Mouse (Mus musculus): Measurements from ENCODE around the gene Tmem80. TPM values are rescaled to one million over a fixed set of nuclear protein-coding genes. Genes with fewer than 3 reads are reported as not detected.

Tmem80 gene
- total and polyA plus RNA-seq, 3 experiments: 7.4 to 9.9 (median 8.3) TPM

- Histone ChIP-seq H3K79me2 (replicated peaks; ENCODE audit: control insufficient read depth, extremely low read depth, insufficient read depth, poor library complexity, severe bottlenecking) (no peaks in the 10 kb centered on the region), H3K9me3 (replicated peaks; ENCODE audit: low read length) (peaks cover 5% of the 10 kb centered on the region), H3K27me3 (replicated peaks) (peaks cover 5% of the 10 kb centered on the region), H3K4me3 (replicated peaks in 1 of 3; ENCODE audit: low read depth in 2 of 3, low read length in 2 of 3, poor library complexity in 1 of 3) (no peak overlapping the region), H3K9ac (ENCODE audit: insufficient read depth, low read depth) (no peak overlapping the region), H3K4me2 (ENCODE audit: insufficient read depth, low read depth, poor library complexity, severe bottlenecking) (no peak overlapping the region), H3K4me1 (ENCODE audit: control insufficient read depth in 1 of 2, insufficient read depth in 2 of 2) (peaks cover 8 to 37% of the 10 kb centered on the region in 2 experiments; a peak in 3 of 4 replicates), H3K27ac (ENCODE audit: insufficient read depth, low read depth) (no peak overlapping the region), H3K36me3 (replicated peaks in 1 of 2; ENCODE audit: control insufficient read depth in 1 of 2, insufficient read depth in 1 of 2, low read length in 1 of 2) (no peaks in the 10 kb centered on the region)
- DNase-seq (ENCODE audit: extremely low read depth): no peak
- TF ChIP-seq PAX5 (IDR thresholded peaks at IDR 0.05; ENCODE audit: low read length): no peak
- TF ChIP-seq TCF12 (IDR thresholded peaks at IDR 0.05; ENCODE audit: low read depth, low read length): no peak
- no peak for TF ChIP-seq GABPA (IDR thresholded peaks at IDR 0.05; ENCODE audit: insufficient replicate concordance, low read depth, low read length)
- 0 out of 2 replicates have a peak, but pooled peaks have one; percentile 13 for TF ChIP-seq ELF1 (IDR thresholded peaks at IDR 0.05; ENCODE audit: low read depth, low read length)
- dilution Hi-C loops (cut with MboI; ENCODE audit: extremely low pct_ligation_motif_present, extremely low pct_unique_long_range_greater_than_20kb, low sequenced_read_pairs) (no loop called here), in situ Hi-C loops (cut with MboI; ENCODE audit: low pct_ligation_motif_present, low pct_unique_long_range_greater_than_20kb, low sequenced_read_pairs) (loop anchor here (10.0 to 25.0 kb wide), 2 partner anchors 105 to 383 kb away; partner anchors contain the start of gene Irf7)
Observed at GRCm38 (mm10) chr7:141369918-141370317, 42.4 kb downstream of the Tmem80 start.

GRCm38 (mm10) chr7:141371942-141372595 lies 44.5 kb downstream of the Tmem80 start:
- no peak overlapping the region for H3K4me3 ChIP-seq (replicated peaks in 1 of 3; ENCODE audit: low read depth in 2 of 3, low read length in 2 of 3, poor library complexity in 1 of 3)
- H3K27ac ChIP-seq (ENCODE audit: insufficient read depth, low read depth): no peak overlapping the region
- H3K79me2 ChIP-seq (replicated peaks; ENCODE audit: control insufficient read depth, extremely low read depth, insufficient read depth, poor library complexity, severe bottlenecking): no peaks in the 10 kb centered on the region
- peak overlapping the region; percentile 13; the same call in 1 of the 2 replicates for H3K9ac ChIP-seq (ENCODE audit: insufficient read depth, low read depth)
- TF ChIP-seq MYC (IDR thresholded peaks at IDR 0.05; ENCODE audit: low read depth, low read length) (no peak), NRF1 (IDR thresholded peaks at IDR 0.05; ENCODE audit: low read depth, low read length) (no peak), MAFK (IDR thresholded peaks at IDR 0.05; ENCODE audit: insufficient replicate concordance, low read length) (no peak), POLR2AphosphoS2 (IDR thresholded peaks at IDR 0.05; ENCODE audit: low read depth, low read length) (no peak), ZMIZ1 (IDR thresholded peaks at IDR 0.05; ENCODE audit: low read depth, low read length) (no peak), BHLHE40 (IDR thresholded peaks at IDR 0.05; ENCODE audit: low read depth, low read length) (no peak), TBP (conservative IDR thresholded peaks at IDR 0.05; ENCODE audit: low read depth, low read length) (no peak), ZC3H11A (IDR thresholded peaks at IDR 0.05; ENCODE audit: low read depth, low read length) (no peak), USF2 (conservative IDR thresholded peaks at IDR 0.05; ENCODE audit: low read depth, low read length) (no peak), IRF4 (IDR thresholded peaks at IDR 0.05; ENCODE audit: low read depth, low read length) (no peak), PAX5 (IDR thresholded peaks at IDR 0.05; ENCODE audit: low read length) (no peak), CHD1 (IDR thresholded peaks at IDR 0.05; ENCODE audit: low read depth, low read length) (no peak), KAT2A (IDR thresholded peaks at IDR 0.05; ENCODE audit: insufficient replicate concordance, low read length) (no peak), CHD2 (IDR thresholded peaks at IDR 0.05; ENCODE audit: low read length) (no peak), HCFC1 (IDR thresholded peaks at IDR 0.05; ENCODE audit: low read depth, low read length) (no peak)
- no peak overlapping the region; the same call in 1 of the 2 replicates for H3K4me2 ChIP-seq (ENCODE audit: insufficient read depth, low read depth, poor library complexity, severe bottlenecking)
- no peaks in the 10 kb centered on the region for H3K27me3 ChIP-seq (replicated peaks)
- no peaks in the 10 kb centered on the region for H3K36me3 ChIP-seq (replicated peaks in 1 of 2; ENCODE audit: control insufficient read depth in 1 of 2, insufficient read depth in 1 of 2, low read length in 1 of 2)
- peak; percentile 46 for DNase-seq (ENCODE audit: extremely low read depth)
- in situ Hi-C loops (cut with MboI; ENCODE audit: low pct_ligation_motif_present, low pct_unique_long_range_greater_than_20kb, low sequenced_read_pairs) (loop anchor here (25.0 kb wide), 1 partner anchor 385 kb away; no protein-coding TSS in a partner anchor), dilution Hi-C loops (cut with MboI; ENCODE audit: extremely low pct_ligation_motif_present, extremely low pct_unique_long_range_greater_than_20kb, low sequenced_read_pairs) (no loop called here)
- peaks cover 8 to 41% of the 10 kb centered on the region in 2 experiments; a peak in 3 of 4 replicates for H3K4me1 ChIP-seq (ENCODE audit: control insufficient read depth in 1 of 2, insufficient read depth in 2 of 2)
- peaks cover 5% of the 10 kb centered on the region for H3K9me3 ChIP-seq (replicated peaks; ENCODE audit: low read length)

Measured in CH12.LX (cell line).